Mouse (Mus musculus): ENCODE results near the gene Scarb1.

DNA sequence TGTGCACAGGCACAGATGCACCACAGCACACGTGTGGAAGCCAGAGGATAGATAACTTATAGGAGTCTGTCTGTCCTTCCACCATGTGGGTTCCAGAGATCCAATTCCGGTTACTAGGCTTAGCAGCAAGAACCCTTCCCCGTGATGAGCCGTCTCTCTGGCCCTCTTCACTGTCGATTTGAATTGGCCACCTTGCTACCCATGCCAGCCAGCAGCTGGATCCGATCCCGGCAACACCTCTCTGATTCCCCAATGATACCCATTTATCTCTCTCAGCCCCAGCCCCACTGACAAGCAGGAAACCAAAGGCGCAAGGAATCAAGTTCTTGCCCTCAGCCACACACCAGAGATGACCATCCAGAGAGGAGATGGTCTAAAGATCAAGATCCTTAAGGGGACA, 22.9 kb downstream of the Scarb1 start:
- TF ChIP-seq CTCF (IDR thresholded peaks at IDR 0.05; ENCODE audit: low read depth) (no peak), EP300 (optimal IDR thresholded peaks at IDR 0.05) (no peak)
